Mouse (Mus musculus) erythroblast, embryonic 14.5 days (primary cell): ENCODE measurements around the gene Rnf44.

Experiments
- GATA1 ChIP-seq: IDR thresholded peaks from 2 replicates; pipeline ENCODE4 v1.6.1; 2012; ENCODE audit warnings: low read length, inconsistent platforms, mixed read lengths
- TAL1 ChIP-seq: IDR thresholded peaks from 3 replicates; pipeline ENCODE4 v1.6.1; 2012; ENCODE audit warnings: low read length, inconsistent platforms, mixed read lengths

- TF ChIP-seq TAL1: no peak
- TF ChIP-seq GATA1: no peak
Measured at GRCm38 (mm10) chr13:54714393-54714792, 20.7 kb upstream of the Rnf44 start.
